ENCODE assay signal across 8 mouse cellular contexts in genomic region chr9:70678682-70679131, GRCm38 (mm10). TPM values are rescaled to one million over a fixed set of nuclear protein-coding genes. Genes with fewer than 3 reads are reported as not detected.
DNase-seq lines count a peak whose midpoint lies in the region; ATAC-seq and TF ChIP-seq lines count a peak whose summit lies in the region.

Adam10 (plus strand) TSS chr9:70678997.

- ATAC-seq in activated CD4-positive, CD25-positive, alpha-beta regulatory T cell, adult 4 months: peak; percentile 95
- peak; percentile 94 for ATAC-seq in megakaryocyte progenitor cell, adult 5-6 weeks (replicated peaks; ENCODE audit: poor library complexity)

- H3K4me1 ChIP-seq in cortical plate, adult 2 months (ENCODE audit: control insufficient read depth, insufficient read depth, low read length): peaks cover 2% of the 10 kb centered on the region

- peak within 1 kb of the TSS; percentile 95 for H3K27ac ChIP-seq in cortical plate, adult 2 months (ENCODE audit: insufficient read depth, low read length)

- DNase-seq in gastrocnemius, postnatal 10 days: peak; percentile 100
- peak; percentile 99 for DNase-seq in induced T-regulatory cell, adult 2 months (ENCODE audit: low read depth)
- DNase-seq in left cerebral cortex, adult 9 months (ENCODE audit: low spot score in 2 of 2): peak; percentile 94 to 97
- DNase-seq in right cerebral cortex, postnatal 14 days: peak; percentile 99
- peak; percentile 96 to 99 for DNase-seq in urinary bladder, postnatal 36 days (ENCODE audit: low spot score in 2 of 2)

- peak within 1 kb of the TSS; percentile 90 for H3K4me3 ChIP-seq in cortical plate, adult 2 months (ENCODE audit: insufficient read depth, low read length)

- peak; percentile 76; the same call in 1 of the 2 replicates for TF ChIP-seq POLR2A in cortical plate, adult 2 months (IDR thresholded peaks at IDR 0.05; ENCODE audit: extremely low read depth, insufficient read depth, low read length)

- no peak for TF ChIP-seq CTCF in cortical plate, adult 2 months (IDR thresholded peaks at IDR 0.05; ENCODE audit: extremely low read depth, insufficient read depth, low read length)

RNA-seq across cellular contexts. Expression of gene Adam10, which starts in this region (rescaled TPM):
- polyA plus RNA-seq in activated CD4-positive, CD25-positive, alpha-beta regulatory T cell, adult 4 months (2017; shearing (Covaris generic)): 10 to 100 TPM; 72.7 to 77.6 TPM
- polyA plus RNA-seq in cortical plate, adult 2 months (2012; rRNA removed): 37.5 and 38.0 TPM in 2 replicates
- total RNA-seq in gastrocnemius, postnatal 10 days (2021): 10 to 100 TPM; 41.9 to 49.7 TPM
- total RNA-seq in megakaryocyte progenitor cell, adult 5-6 weeks (2015): 105 and 107 TPM in 2 replicates
- 42.0 and 51.7 TPM in 2 replicates for total RNA-seq in megakaryocyte progenitor cell, adult 5-6 weeks (2017)

Comparison
In these comparisons a context has a peak if more than half of its experiments do, and no peak if none do; other contexts are left out.
1. Peak in every context shown above with its lines: DNase-seq, ATAC-seq, H3K4me3 ChIP-seq and H3K27ac ChIP-seq.